Mouse (Mus musculus) limb, embryonic 11.5 days (tissue): ENCODE results near the gene Bloc1s3. TPM values are rescaled to one million over a fixed set of nuclear protein-coding genes. Genes with fewer than 3 reads are reported as not detected.

Experiments used
- ATAC-seq: fragments of 200-750 bp; cut with Nextera tagmentation; 2 replicates; pipeline ENCODE4 v1.8.0; 2017; ENCODE audit warnings: low read depth; ENCODE audit not compliant: insufficient number of reproducible peaks, low FRiP score, low TSS enrichment
- DNase-seq: peaks from one replicate; pipeline ENCODE4 v3.0.0-alpha.2; 2015; ENCODE audit warnings: low spot score
- H3K27ac ChIP-seq: fragments of 300-500 bp; sonication (generic); replicated peaks from 2 replicates; pipeline ENCODE4 v1.5.1; 2014; ENCODE audit warnings: low read depth, mild to moderate bottlenecking, low read length
- H3K27me3 ChIP-seq: fragments of 300-500 bp; sonication (generic); 2 replicates; pipeline ENCODE4 v1.6.1; 2014; ENCODE audit warnings: mild to moderate bottlenecking, low read length, mixed read lengths; ENCODE audit not compliant: control insufficient read depth, insufficient read depth
- H3K36me3 ChIP-seq: fragments of 300-500 bp; sonication (generic); 2 replicates; pipeline ENCODE4 v1.6.1; 2014; ENCODE audit warnings: mild to moderate bottlenecking, low read length, moderate library complexity, mixed read lengths; ENCODE audit not compliant: control insufficient read depth, insufficient read depth
- H3K4me1 ChIP-seq: fragments of 300-500 bp; sonication (generic); 2 replicates; pipeline ENCODE4 v1.6.1; 2014; ENCODE audit warnings: low read length, mixed read lengths; ENCODE audit not compliant: control insufficient read depth, insufficient read depth
- H3K4me2 ChIP-seq: fragments of 300-500 bp; sonication (generic); 2 replicates; pipeline ENCODE4 v1.6.1; 2014; ENCODE audit warnings: low read depth, mild to moderate bottlenecking, moderate library complexity; ENCODE audit not compliant: severe bottlenecking
- H3K4me3 ChIP-seq: fragments of 300-500 bp; sonication (generic); 2 replicates; pipeline ENCODE4 v1.5.1; 2014; ENCODE audit warnings: low read depth, low read length
- H3K9ac ChIP-seq: fragments of 300-500 bp; sonication (generic); 2 replicates; pipeline ENCODE4 v1.6.1; 2014; ENCODE audit warnings: mild to moderate bottlenecking, low read length
- H3K9me3 ChIP-seq: fragments of 300-500 bp; sonication (generic); 2 replicates; pipeline ENCODE4 v1.6.1; 2016; ENCODE audit warnings: low read length; ENCODE audit not compliant: control insufficient read depth
- WGBS: fragments of 180-500 bp; shearing (Covaris S2); extraction: QIAGEN DNeasy Blood & Tissue Kit; methylation state at CpG from one replicate; pipeline ENCODE4 v1.1.7; 2014; 5-methylcytosine and 5-hydroxymethylcytosine counted together
- polyA plus RNA-seq: library from polyadenylated mRNA; unstranded; fragments of >200 nt; fragmentation: Nextera tagmentation; extraction: Ambion mirVana; gene quantifications from 2 replicates; pipeline ENCODE4 v1.2.1, GENCODE M21; 2014

The Bloc1s3 gene
- polyA plus RNA-seq, 1 experiment from 2014 or later: 2.7 TPM

DNA sequence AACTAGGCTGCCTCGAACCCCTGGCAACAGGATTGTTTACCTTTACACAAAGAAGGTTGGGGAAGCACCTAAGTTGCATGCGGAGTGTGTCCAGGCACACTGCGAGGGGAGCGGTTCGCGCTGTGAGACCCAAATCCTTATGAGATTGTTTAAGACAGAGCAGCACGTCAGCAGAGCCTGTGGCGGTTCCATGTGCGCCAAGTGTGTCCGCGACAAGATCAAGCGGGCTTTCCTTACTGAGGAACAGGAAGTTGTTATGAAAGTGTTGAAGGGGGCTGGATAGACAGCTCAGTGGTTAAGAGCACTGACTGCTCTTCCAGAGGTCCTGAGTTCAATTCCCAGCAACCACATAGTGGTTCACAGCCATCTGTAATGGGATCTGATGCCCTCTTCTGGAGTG lies 39.9 kb downstream of the Bloc1s3 start:
- Histone ChIP-seq H3K4me1 (peaks cover 17% of the 10 kb centered on the region), H3K4me2 (no peak overlapping the region), H3K9ac (no peak overlapping the region), H3K4me3 (no peak overlapping the region), H3K27ac (no peak overlapping the region), H3K27me3 (peaks cover 27% of the 10 kb centered on the region), H3K36me3 (no peaks in the 10 kb centered on the region), H3K9me3 (no peaks in the 10 kb centered on the region)
- no peak for ATAC-seq
- 72% methylated on average over 12 of the region's 12 CpGs for WGBS
- DNase-seq: no peak

DNA sequence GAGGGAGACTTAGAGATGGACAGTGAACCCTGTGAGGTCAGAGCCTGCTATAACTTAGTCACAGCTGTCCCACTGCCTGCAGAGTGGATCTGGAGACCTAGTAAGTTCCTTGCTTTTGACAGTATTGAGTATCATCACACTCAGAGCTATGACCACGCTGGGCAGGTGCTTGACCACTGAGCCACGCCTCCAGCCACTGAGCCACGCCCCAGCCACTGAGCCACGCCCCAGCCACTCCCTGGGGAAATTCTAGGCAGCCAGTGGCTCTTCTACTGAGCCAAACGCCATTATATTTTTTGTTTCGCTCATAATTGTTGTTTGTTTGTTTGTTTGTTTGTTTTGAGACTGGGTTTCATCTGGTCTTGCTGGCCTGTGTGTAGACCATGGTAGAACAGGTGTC lies 40.5 kb downstream of the Bloc1s3 start:
- H3K4me2 ChIP-seq: no peak overlapping the region
- H3K9me3 ChIP-seq: no peaks in the 10 kb centered on the region
- WGBS: 35% methylated on average over 6 of the region's 6 CpGs
- no peak overlapping the region for H3K9ac ChIP-seq
- DNase-seq (no peak), ATAC-seq (no peak)
- H3K4me3 ChIP-seq: no peak overlapping the region
- H3K27ac ChIP-seq: no peak overlapping the region
- peaks cover 22% of the 10 kb centered on the region for H3K27me3 ChIP-seq
- H3K4me1 ChIP-seq: peaks cover 23% of the 10 kb centered on the region
- no peaks in the 10 kb centered on the region for H3K36me3 ChIP-seq

DNA sequence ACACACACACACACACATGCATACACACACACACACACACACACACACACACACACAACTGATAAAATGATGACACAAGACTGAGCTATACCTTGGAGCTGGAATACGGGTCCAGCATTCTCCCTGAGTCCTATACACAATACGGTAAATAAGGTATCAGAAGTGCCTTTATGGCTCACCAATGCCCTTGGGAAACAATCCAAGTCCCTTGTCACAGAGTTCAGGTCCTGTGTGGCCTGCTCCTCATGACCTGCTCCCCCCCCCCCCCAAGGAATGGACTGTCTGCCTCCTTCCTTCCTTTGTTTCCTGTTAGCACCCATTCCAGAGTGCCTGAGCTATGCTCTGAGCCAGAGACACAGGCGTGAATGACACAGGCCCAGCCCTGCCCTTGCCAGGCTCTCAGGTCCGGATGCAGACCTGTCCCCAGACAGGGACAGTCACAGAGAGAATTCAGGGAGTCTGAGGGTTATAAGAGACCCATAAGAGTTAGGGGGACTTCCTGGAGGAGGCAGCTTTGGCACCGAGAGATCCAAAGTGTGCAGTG lies 41.5 kb downstream of the Bloc1s3 start:
- Histone ChIP-seq H3K9ac (no peak overlapping the region), H3K9me3 (no peaks in the 10 kb centered on the region), H3K27me3 (peaks cover 16% of the 10 kb centered on the region), H3K4me1 (peaks cover 23% of the 10 kb centered on the region), H3K4me3 (no peak overlapping the region), H3K36me3 (no peaks in the 10 kb centered on the region), H3K27ac (no peak overlapping the region), H3K4me2 (no peak overlapping the region)
- ATAC-seq (no peak), DNase-seq (no peak)
- 65% methylated on average over 5 of the region's 5 CpGs for WGBS

- WGBS: 4% methylated on average over 22 of the region's 22 CpGs
- DNase-seq (peak; percentile 74), ATAC-seq (peak; percentile 72; the same call in 1 of the 2 replicates)
Observed at GRCm38 (mm10) chr7:19464367-19465307, 43.5 kb downstream of the Bloc1s3 start.

DNA sequence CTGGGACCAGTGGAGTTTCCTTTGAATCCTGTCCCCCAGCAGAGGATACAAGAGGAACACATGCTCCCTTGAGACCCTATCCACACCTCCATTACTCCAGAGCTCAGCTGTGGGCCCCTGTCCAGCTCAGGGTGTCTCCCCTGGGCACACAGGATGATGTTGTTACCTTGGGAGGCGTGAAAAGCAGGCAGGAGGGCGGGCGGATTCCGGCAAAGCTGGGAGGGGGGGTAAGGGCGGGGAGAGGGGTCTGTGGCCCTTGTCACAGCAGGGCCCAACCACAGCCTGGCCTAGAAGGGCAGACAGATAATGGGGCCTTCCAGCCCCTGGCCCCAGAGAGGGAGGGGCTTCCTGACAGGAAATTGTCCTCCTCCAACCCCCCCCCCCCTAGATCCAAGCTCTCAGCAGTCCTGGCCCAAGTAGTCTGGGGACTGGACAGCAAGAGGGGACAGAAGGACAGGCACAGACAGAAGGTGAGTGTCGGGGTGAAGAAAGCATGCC lies 45.2 kb downstream of the Bloc1s3 start, which contains the start of gene Exoc3l2:
TSS of gene Exoc3l2 (plus strand) at position 448 of the 498 bp plus-strand sequence.
- Histone ChIP-seq H3K27me3 (0 out of 2 replicates have a peak, but pooled peaks cover 2% of the 10 kb centered on the region), H3K27ac (0 out of 2 replicates have a peak within 1 kb of the TSS, but pooled peaks have one; percentile 4), H3K4me2 (peak within 1 kb of the TSS; percentile 7; the same call in 1 of the 2 replicates), H3K36me3 (no peaks in the 10 kb centered on the region), H3K4me1 (peaks cover 19% of the 10 kb centered on the region), H3K9ac (no peak within 1 kb of the TSS), H3K4me3 (no peak within 1 kb of the TSS), H3K9me3 (no peaks in the 10 kb centered on the region)
- WGBS: 16% methylated on average over 6 of the region's 6 CpGs
- no peak for ATAC-seq
- DNase-seq: no peak

More at GRCm38 (mm10) chr7:19464367-19465307, 43.5 kb downstream of the Bloc1s3 start:
- Histone ChIP-seq H3K36me3 (no peaks in the 10 kb centered on the region), H3K9me3 (no peaks in the 10 kb centered on the region), H3K4me2 (peak overlapping the region; percentile 39), H3K4me3 (peak overlapping the region; percentile 11; the same call in 1 of the 2 replicates), H3K27me3 (peaks cover 9% of the 10 kb centered on the region), H3K27ac (peak overlapping the region; percentile 56), H3K9ac (peak overlapping the region; percentile 50; the same call in 1 of the 2 replicates), H3K4me1 (peaks cover 21% of the 10 kb centered on the region)

GRCm38 (mm10) chr7:19462443-19462842 lies 45.7 kb downstream of the Bloc1s3 start:
- Histone ChIP-seq H3K4me3 (no peak overlapping the region), H3K4me1 (peaks cover 22% of the 10 kb centered on the region), H3K36me3 (no peaks in the 10 kb centered on the region), H3K9ac (no peak overlapping the region), H3K27me3 (0 out of 2 replicates have a peak, but pooled peaks cover 2% of the 10 kb centered on the region), H3K9me3 (no peaks in the 10 kb centered on the region), H3K27ac (no peak overlapping the region), H3K4me2 (no peak overlapping the region)
- ATAC-seq (no peak), DNase-seq (no peak)
- WGBS: 66% methylated on average over 4 of the region's 4 CpGs

GRCm38 (mm10) chr7:19461488-19461887 lies 46.7 kb downstream of the Bloc1s3 start:
- Histone ChIP-seq H3K9ac (no peak overlapping the region), H3K27me3 (no peaks in the 10 kb centered on the region), H3K4me1 (peaks cover 27% of the 10 kb centered on the region), H3K27ac (no peak overlapping the region), H3K4me3 (no peak overlapping the region; the same call in 1 of the 2 replicates), H3K4me2 (no peak overlapping the region), H3K9me3 (no peaks in the 10 kb centered on the region), H3K36me3 (no peaks in the 10 kb centered on the region)
- DNase-seq (peak; percentile 92), ATAC-seq (no peak)
- 11% methylated on average over 6 of the region's 6 CpGs for WGBS

DNA sequence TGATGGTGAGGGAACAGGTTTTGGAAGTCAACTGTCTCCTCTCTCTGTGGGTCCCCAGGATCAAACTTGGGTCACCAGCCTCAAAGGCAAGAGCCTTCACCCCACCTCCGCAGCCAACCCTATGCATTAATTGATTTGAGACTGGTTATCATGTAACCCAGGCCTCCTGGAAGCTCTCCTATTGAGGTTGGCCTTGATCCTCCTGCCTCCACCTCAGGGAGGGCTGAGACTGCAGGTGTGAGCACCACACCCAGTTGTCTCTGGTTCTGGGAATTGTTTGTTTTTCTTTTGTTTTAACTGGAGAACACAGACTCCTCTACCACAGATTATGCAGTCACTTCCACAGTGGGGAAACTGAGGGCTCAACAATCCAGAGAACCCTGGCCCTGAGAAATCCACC lies 47.7 kb downstream of the Bloc1s3 start:
- no peaks in the 10 kb centered on the region for H3K27me3 ChIP-seq
- no peak overlapping the region for H3K4me3 ChIP-seq
- no peak overlapping the region for H3K4me2 ChIP-seq
- H3K27ac ChIP-seq: no peak overlapping the region
- no peaks in the 10 kb centered on the region for H3K9me3 ChIP-seq
- WGBS: 78% methylated on average over 1 of the region's 1 CpGs
- H3K36me3 ChIP-seq: peaks cover 2% of the 10 kb centered on the region; the same call in 1 of the 2 replicates
- no peak overlapping the region for H3K9ac ChIP-seq
- no peak for DNase-seq
- H3K4me1 ChIP-seq: peaks cover 27% of the 10 kb centered on the region
- ATAC-seq: no peak
